Mouse (Mus musculus): ENCODE data around the gene Glrx. TPM values are rescaled to one million over a fixed set of nuclear protein-coding genes. Genes with fewer than 3 reads are reported as not detected.
"Not testable (repeated sequence)": the region's sequence is repeated elsewhere in the genome, so short reads cannot be mapped to it uniquely, and the experiment has no call there.

Gene Glrx
- polyA plus RNA-seq, 1 experiment from 2014 or later = 47.3 TPM

DNA sequence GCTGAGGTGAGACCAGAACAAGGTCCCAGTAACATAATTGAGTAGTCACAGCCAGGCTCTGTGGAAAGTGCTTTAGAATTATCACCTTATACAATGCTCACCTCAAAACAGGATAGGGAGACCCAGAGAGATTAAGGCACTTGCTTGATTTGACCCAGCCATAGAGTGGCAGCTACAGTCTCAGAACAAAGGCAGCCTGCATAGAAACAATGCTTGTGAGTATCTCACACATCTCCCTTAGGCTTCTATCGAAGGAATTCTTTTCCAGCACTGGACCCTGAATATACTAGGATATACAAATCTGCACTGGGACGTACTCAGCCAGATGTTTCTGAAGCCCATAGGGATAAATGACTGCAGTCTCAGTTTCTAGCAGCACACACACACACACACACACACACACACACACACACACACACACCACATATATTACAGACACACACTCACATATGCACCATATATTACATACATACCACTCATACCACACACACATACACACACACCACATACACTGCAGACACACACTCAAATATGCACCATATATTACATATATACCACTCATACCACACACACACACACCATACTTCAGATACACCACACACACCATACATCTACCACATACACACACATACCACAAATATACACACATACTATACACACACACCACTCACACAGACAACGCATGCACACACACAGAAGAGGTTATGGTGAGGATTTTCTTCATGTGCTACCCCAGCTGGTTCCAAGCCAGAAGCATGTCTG is 20.5 kb upstream of the Glrx start:
- no peak overlapping the region for H3K27ac ChIP-seq (replicated peaks)
- no peaks in the 10 kb centered on the region for H3K4me1 ChIP-seq (replicated peaks)
- 67% methylated on average over 3 of the region's 3 CpGs for WGBS (ENCODE audit: insufficient replicate concordance)

GRCm38 (mm10) chr13:75819898-75820297 is 19.8 kb upstream of the Glrx start:
- no peak overlapping the region for H3K4me2 ChIP-seq
- no peak overlapping the region for H3K4me3 ChIP-seq (replicated peaks)
- no peak overlapping the region for H3K9ac ChIP-seq
- H3K27ac ChIP-seq (replicated peaks) = no peak overlapping the region
- ATAC-seq (ENCODE audit: insufficient read depth) = no peak
- H3K27me3 ChIP-seq = no peaks in the 10 kb centered on the region
- no peaks in the 10 kb centered on the region for H3K9me3 ChIP-seq (replicated peaks)
- no peaks in the 10 kb centered on the region for H3K4me1 ChIP-seq (replicated peaks)
- no peaks in the 10 kb centered on the region for H3K36me3 ChIP-seq (replicated peaks)

More for the DNA sequence above, 20.5 kb upstream of the Glrx start:
- Histone ChIP-seq H3K4me2 (no peak overlapping the region), H3K27me3 (no peaks in the 10 kb centered on the region), H3K36me3 (replicated peaks) (no peaks in the 10 kb centered on the region), H3K9me3 (replicated peaks) (no peaks in the 10 kb centered on the region), H3K9ac (no peak overlapping the region), H3K4me3 (replicated peaks) (no peak overlapping the region)
- no peak for ATAC-seq (ENCODE audit: insufficient read depth)

GRCm38 (mm10) chr13:75822366-75822765 is 17.3 kb upstream of the Glrx start:
- H3K4me2 ChIP-seq; H3K9ac ChIP-seq; H3K36me3 ChIP-seq (replicated peaks); H3K27ac ChIP-seq (replicated peaks); H3K4me1 ChIP-seq (replicated peaks); ATAC-seq (ENCODE audit: insufficient read depth); H3K27me3 ChIP-seq; H3K4me3 ChIP-seq (replicated peaks); H3K9me3 ChIP-seq (replicated peaks): not testable (repeated sequence)
- WGBS (ENCODE audit: insufficient replicate concordance) = 68% methylated on average over 4 of the region's 4 CpGs

DNA sequence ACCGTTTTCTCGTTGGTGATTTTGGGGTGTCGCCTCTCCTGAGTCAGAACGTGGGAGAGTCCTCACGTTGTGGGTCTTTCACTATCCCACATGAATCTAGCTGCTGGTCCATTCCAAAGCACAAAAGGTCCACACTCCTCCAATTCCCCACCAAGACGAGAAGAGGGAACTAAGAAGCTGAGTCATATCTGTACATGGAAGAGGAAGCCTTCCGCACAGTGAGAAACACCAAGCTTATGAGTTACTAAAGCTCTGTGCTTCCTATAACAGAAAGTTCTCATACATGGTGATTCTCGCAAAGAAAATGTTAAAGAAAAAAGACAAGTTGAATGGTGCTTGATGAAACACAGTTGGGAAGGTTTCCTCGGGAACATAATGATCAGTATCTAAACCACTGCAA is 16.5 kb upstream of the Glrx start:
- no peak overlapping the region for H3K4me2 ChIP-seq
- no peak overlapping the region for H3K9ac ChIP-seq
- no peaks in the 10 kb centered on the region for H3K9me3 ChIP-seq (replicated peaks)
- H3K27me3 ChIP-seq = no peaks in the 10 kb centered on the region
- no peaks in the 10 kb centered on the region for H3K4me1 ChIP-seq (replicated peaks)
- no peak overlapping the region for H3K27ac ChIP-seq (replicated peaks)
- H3K4me3 ChIP-seq (replicated peaks) = no peak overlapping the region
- H3K36me3 ChIP-seq (replicated peaks) = no peaks in the 10 kb centered on the region
- ATAC-seq (ENCODE audit: insufficient read depth) = no peak
- WGBS (ENCODE audit: insufficient replicate concordance) = 63% methylated on average over 9 of the region's 9 CpGs

GRCm38 (mm10) chr13:75824611-75825319 is 14.9 kb upstream of the Glrx start:
- WGBS (ENCODE audit: insufficient replicate concordance) = 44% methylated on average over 5 of the region's 5 CpGs

DNA sequence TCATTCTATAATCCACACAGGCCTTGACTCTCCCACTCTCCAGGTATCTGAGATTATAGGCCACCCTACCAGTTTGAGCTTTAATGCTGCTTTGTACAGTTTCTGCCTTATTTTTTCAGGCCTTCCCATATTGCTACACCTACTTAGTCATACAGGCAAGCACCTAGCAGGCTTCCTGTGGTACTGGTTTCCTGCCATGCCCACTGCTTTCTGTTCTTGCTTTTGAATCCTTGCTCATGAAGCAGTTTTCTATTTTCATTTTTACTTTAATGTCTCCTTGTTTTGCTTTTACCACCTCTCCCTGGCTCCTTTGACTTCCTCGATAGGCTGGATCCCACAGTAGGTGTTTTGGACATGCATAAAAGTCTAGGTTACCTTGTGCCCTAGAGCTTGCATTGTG is 14.3 kb upstream of the Glrx start:
- Histone ChIP-seq H3K27me3 (no peaks in the 10 kb centered on the region), H3K4me2 (no peak overlapping the region), H3K9ac (no peak overlapping the region), H3K4me1 (replicated peaks) (no peaks in the 10 kb centered on the region), H3K4me3 (replicated peaks) (no peak overlapping the region), H3K27ac (replicated peaks) (no peak overlapping the region; the same call in 1 of the 2 replicates), H3K36me3 (replicated peaks) (no peaks in the 10 kb centered on the region), H3K9me3 (replicated peaks) (no peaks in the 10 kb centered on the region)
- no peak for ATAC-seq (ENCODE audit: insufficient read depth)
- WGBS (ENCODE audit: insufficient replicate concordance) = 71% methylated on average over 1 of the region's 1 CpGs

More at GRCm38 (mm10) chr13:75824611-75825319, 14.9 kb upstream of the Glrx start:
- Histone ChIP-seq H3K27me3 (no peaks in the 10 kb centered on the region), H3K27ac (replicated peaks) (no peak overlapping the region; the same call in 1 of the 2 replicates), H3K4me2 (no peak overlapping the region), H3K36me3 (replicated peaks) (no peaks in the 10 kb centered on the region), H3K4me1 (replicated peaks) (no peaks in the 10 kb centered on the region), H3K4me3 (replicated peaks) (no peak overlapping the region), H3K9ac (no peak overlapping the region), H3K9me3 (replicated peaks) (no peaks in the 10 kb centered on the region)
- no peak for ATAC-seq (ENCODE audit: insufficient read depth)

- WGBS (ENCODE audit: insufficient replicate concordance) = 55% methylated on average over 1 of the region's 1 CpGs
- Histone ChIP-seq H3K4me1 (replicated peaks) (no peaks in the 10 kb centered on the region), H3K27ac (replicated peaks) (no peak overlapping the region), H3K4me2 (no peak overlapping the region), H3K27me3 (no peaks in the 10 kb centered on the region), H3K9me3 (replicated peaks) (no peaks in the 10 kb centered on the region), H3K4me3 (replicated peaks) (no peak overlapping the region), H3K9ac (no peak overlapping the region), H3K36me3 (replicated peaks) (no peaks in the 10 kb centered on the region)
- ATAC-seq (ENCODE audit: insufficient read depth) = no peak
Observed at GRCm38 (mm10) chr13:75830708-75831107, 9.0 kb upstream of the Glrx start.

GRCm38 (mm10) chr13:75831710-75832109 is 8.0 kb upstream of the Glrx start:
- no peaks in the 10 kb centered on the region for H3K9me3 ChIP-seq (replicated peaks)
- H3K4me3 ChIP-seq (replicated peaks) = no peak overlapping the region
- 63% methylated on average over 6 of the region's 6 CpGs for WGBS (ENCODE audit: insufficient replicate concordance)
- H3K27ac ChIP-seq (replicated peaks) = no peak overlapping the region; the same call in 1 of the 2 replicates
- H3K4me1 ChIP-seq (replicated peaks) = 0 out of 2 replicates have a peak, but pooled peaks cover 1% of the 10 kb centered on the region
- no peaks in the 10 kb centered on the region for H3K27me3 ChIP-seq
- ATAC-seq (ENCODE audit: insufficient read depth) = no peak
- H3K36me3 ChIP-seq (replicated peaks) = no peaks in the 10 kb centered on the region
- no peak overlapping the region for H3K4me2 ChIP-seq
- H3K9ac ChIP-seq = no peak overlapping the region

DNA sequence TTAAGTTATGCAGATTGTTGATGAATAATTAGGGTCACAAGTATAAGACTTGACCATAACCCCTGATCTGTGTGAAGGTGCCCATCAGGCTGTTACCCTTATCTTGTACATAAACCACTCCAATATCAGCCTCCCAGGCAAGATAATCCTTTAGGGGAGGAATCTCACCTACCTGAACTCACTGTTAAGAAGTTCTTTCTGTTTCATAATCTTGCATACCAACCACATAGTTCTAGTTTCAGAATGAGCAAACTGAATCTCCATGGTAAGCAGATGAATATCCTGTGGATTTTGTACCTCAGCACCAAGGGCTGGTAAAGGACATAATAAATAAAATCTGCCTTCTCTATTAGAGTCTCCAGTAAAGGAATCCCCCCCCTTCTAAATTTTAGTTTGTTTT is 7.0 kb upstream of the Glrx start:
- no peak overlapping the region for H3K9ac ChIP-seq
- no peaks in the 10 kb centered on the region for H3K9me3 ChIP-seq (replicated peaks)
- H3K27ac ChIP-seq (replicated peaks) = no peak overlapping the region
- H3K4me2 ChIP-seq = no peak overlapping the region
- H3K36me3 ChIP-seq (replicated peaks) = no peaks in the 10 kb centered on the region
- H3K4me1 ChIP-seq (replicated peaks) = peaks cover 10% of the 10 kb centered on the region
- H3K4me3 ChIP-seq (replicated peaks) = no peak overlapping the region
- no peak for ATAC-seq (ENCODE audit: insufficient read depth)
- H3K27me3 ChIP-seq = no peaks in the 10 kb centered on the region

GRCm38 (mm10) chr13:75833499-75833898 is 6.2 kb upstream of the Glrx start:
- Histone ChIP-seq H3K4me2 (no peak overlapping the region), H3K4me1 (replicated peaks) (peaks cover 14% of the 10 kb centered on the region), H3K36me3 (replicated peaks) (no peaks in the 10 kb centered on the region), H3K4me3 (replicated peaks) (no peak overlapping the region), H3K9ac (no peak overlapping the region), H3K9me3 (replicated peaks) (no peaks in the 10 kb centered on the region), H3K27me3 (no peaks in the 10 kb centered on the region), H3K27ac (replicated peaks) (no peak overlapping the region)
- ATAC-seq (ENCODE audit: insufficient read depth) = no peak

DNA sequence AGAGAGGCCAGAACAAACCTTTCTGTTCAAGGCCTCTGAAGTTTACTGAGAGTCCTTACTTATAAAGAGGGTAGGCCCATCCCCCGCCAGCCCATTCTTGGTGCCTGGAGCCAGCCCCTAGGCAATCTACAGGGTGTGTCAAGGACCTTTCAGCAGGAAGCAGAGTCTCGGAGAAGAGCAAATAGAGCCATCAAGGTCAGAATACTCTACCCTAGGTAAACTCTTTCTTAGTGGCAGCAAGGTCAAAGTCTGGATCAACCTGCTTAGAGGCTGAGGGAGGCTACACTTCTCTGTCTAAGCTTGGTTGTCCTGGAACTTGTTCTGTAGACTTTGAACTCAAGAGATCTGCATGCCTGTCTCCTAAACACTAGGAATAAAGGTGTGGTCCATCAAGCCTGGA is 4.2 kb upstream of the Glrx start:
- no peak overlapping the region for H3K27ac ChIP-seq (replicated peaks)
- ATAC-seq (ENCODE audit: insufficient read depth) = no peak
- WGBS (ENCODE audit: insufficient replicate concordance) = 36% methylated on average over 2 of the region's 2 CpGs
- no peak overlapping the region for H3K4me2 ChIP-seq
- no peaks in the 10 kb centered on the region for H3K9me3 ChIP-seq (replicated peaks)
- H3K27me3 ChIP-seq = no peaks in the 10 kb centered on the region
- no peak overlapping the region for H3K4me3 ChIP-seq (replicated peaks)
- H3K4me1 ChIP-seq (replicated peaks) = peaks cover 29% of the 10 kb centered on the region
- H3K9ac ChIP-seq = no peak overlapping the region
- H3K36me3 ChIP-seq (replicated peaks) = no peaks in the 10 kb centered on the region

GRCm38 (mm10) chr13:75838506-75838905 is 1.2 kb upstream of the Glrx start:
- no peak overlapping the region for H3K9ac ChIP-seq
- H3K27ac ChIP-seq (replicated peaks) = no peak overlapping the region
- no peaks in the 10 kb centered on the region for H3K27me3 ChIP-seq
- H3K4me1 ChIP-seq (replicated peaks) = peaks cover 51% of the 10 kb centered on the region
- WGBS (ENCODE audit: insufficient replicate concordance) = 79% methylated on average over 4 of the region's 4 CpGs
- no peaks in the 10 kb centered on the region for H3K9me3 ChIP-seq (replicated peaks)
- ATAC-seq (ENCODE audit: insufficient read depth) = no peak
- no peaks in the 10 kb centered on the region for H3K36me3 ChIP-seq (replicated peaks)
- H3K4me2 ChIP-seq = no peak overlapping the region
- H3K4me3 ChIP-seq (replicated peaks) = no peak overlapping the region
